Mouse (Mus musculus): Measurements from ENCODE around the gene Gm17334.

- TF ChIP-seq CTCF (IDR thresholded peaks at IDR 0.05; ENCODE audit: borderline replicate concordance, insufficient read depth, low read depth, low read length) (no peak), POLR2A (IDR thresholded peaks at IDR 0.05; ENCODE audit: borderline replicate concordance, insufficient read depth, low read length) (no peak)
Observed at GRCm38 (mm10) chr11:53773641-53774360, 814 bp upstream of the Gm17334 start.
